Mouse (Mus musculus): ENCODE data around the gene Zfp981. TPM values are rescaled to one million over a fixed set of nuclear protein-coding genes. Genes with fewer than 3 reads are reported as not detected.

Zfp981 gene
- polyA plus RNA-seq (2012; rRNA removed; ENCODE audit: low replicate concordance), result not detected in 2 replicates

GRCm38 (mm10) chr4:146501727-146502126 is at the start of gene Zfp981:
Gene Zfp981 (plus strand): TSS chr4:146502027.

Other genes starting within 250 kb of the Zfp981 start
- 0.62 and 1.8 TPM in 2 replicates for gene Zfp992, start 53.0 kb upstream of the Zfp981 start, polyA plus RNA-seq (2012; rRNA removed; ENCODE audit: low replicate concordance)
- gene Zfp993, start 108.9 kb downstream of the Zfp981 start, polyA plus RNA-seq (2012; rRNA removed; ENCODE audit: low replicate concordance), result 1.6 and 3.4 TPM in 2 replicates